Mouse (Mus musculus) CD4-positive, CD25-positive, alpha-beta regulatory T cell, adult 4 months (primary cell): Measurements from ENCODE around the gene Gm49333. TPM values are rescaled to one million over a fixed set of nuclear protein-coding genes. Genes with fewer than 3 reads are reported as not detected.
"Not testable (repeated sequence)": the region's sequence is repeated elsewhere in the genome, so short reads cannot be mapped to it uniquely, and the experiment has no call there.

Source experiments
- ATAC-seq: one replicate; pipeline ENCODE4 v1.8.0; 2017
- polyA plus RNA-seq, 2 experiments: library from polyadenylated mRNA; unstranded; fragments of 100-300 nt; shearing (Covaris generic); gene quantifications; one replicate each; pipeline ENCODE4 v1.2.1; 2017

Gm49333 gene
- polyA plus RNA-seq, 2 experiments from 2014 or later: not detected

- ATAC-seq: no peak
These were observed 17.5 kb downstream of the Gm49333 start for GRCm38 (mm10) chr16:20628871-20629391.

GRCm38 (mm10) chr16:20629731-20630634, 18.6 kb downstream of the Gm49333 start, which contains the start of gene Ece2:
Ece2 (plus strand) TSS chr16:20629828.
- no peak for ATAC-seq

GRCm38 (mm10) chr16:20637410-20637809, 26.0 kb downstream of the Gm49333 start:
- no peak for ATAC-seq

GRCm38 (mm10) chr16:20638367-20638766, 27.0 kb downstream of the Gm49333 start:
- ATAC-seq: no peak

- peak; percentile 74 for ATAC-seq
These were observed 30.8 kb downstream of the Gm49333 start for GRCm38 (mm10) chr16:20642161-20642560.

GRCm38 (mm10) chr16:20643911-20644310, 32.5 kb downstream of the Gm49333 start:
- ATAC-seq: no peak

GRCm38 (mm10) chr16:20651076-20651946, 39.9 kb downstream of the Gm49333 start, which contains the start of gene Psmd2:
Psmd2 (plus strand) TSS chr16:20651652.
- ATAC-seq: peak; percentile 97

GRCm38 (mm10) chr16:20651947-20652310, 40.5 kb downstream of the Gm49333 start:
- no peak for ATAC-seq

- no peak for ATAC-seq
These were observed 41.9 kb downstream of the Gm49333 start for GRCm38 (mm10) chr16:20653315-20653714.

GRCm38 (mm10) chr16:20657661-20658060, 46.3 kb downstream of the Gm49333 start:
- ATAC-seq: no peak

GRCm38 (mm10) chr16:20668013-20668412, 56.6 kb downstream of the Gm49333 start, which contains the start of gene Eif4g1:
Eif4g1 (plus strand) TSS chr16:20668313.
- ATAC-seq: not testable (repeated sequence)

GRCm38 (mm10) chr16:20670291-20670690, 58.9 kb downstream of the Gm49333 start:
- no peak for ATAC-seq

- ATAC-seq: peak; percentile 15
These were observed 60.5 kb downstream of the Gm49333 start for GRCm38 (mm10) chr16:20671886-20672285.

- ATAC-seq: peak; percentile 90
These were observed 61.1 kb downstream of the Gm49333 start for GRCm38 (mm10) chr16:20672500-20672902.

GRCm38 (mm10) chr16:20672965-20673705, 61.7 kb downstream of the Gm49333 start:
- peak; percentile 40 for ATAC-seq

- ATAC-seq: no peak
These were observed 62.4 kb downstream of the Gm49333 start for GRCm38 (mm10) chr16:20673706-20674303.

- ATAC-seq: no peak
These were observed 63.8 kb downstream of the Gm49333 start for GRCm38 (mm10) chr16:20675213-20675612.

GRCm38 (mm10) chr16:20676702-20677101, 65.3 kb downstream of the Gm49333 start:
- ATAC-seq: no peak

GRCm38 (mm10) chr16:20677380-20677779, 66.0 kb downstream of the Gm49333 start:
- no peak for ATAC-seq

GRCm38 (mm10) chr16:20677974-20678675, 66.7 kb downstream of the Gm49333 start:
- no peak for ATAC-seq

GRCm38 (mm10) chr16:20690774-20691173, 79.4 kb downstream of the Gm49333 start:
- no peak for ATAC-seq
